Mouse (Mus musculus) C2C12 (cell line): Measurements from ENCODE around the gene Ripk3.

Source experiments
- CEBPB ChIP-seq: IDR thresholded peaks from one replicate; pipeline ENCODE4 v1.6.1; 2011; ENCODE audit warnings: low read depth, mild to moderate bottlenecking, control low read depth, moderate library complexity
- MAX ChIP-seq: IDR thresholded peaks from one replicate; pipeline ENCODE4 v1.6.1; 2011; ENCODE audit warnings: mild to moderate bottlenecking, control low read depth

DNA sequence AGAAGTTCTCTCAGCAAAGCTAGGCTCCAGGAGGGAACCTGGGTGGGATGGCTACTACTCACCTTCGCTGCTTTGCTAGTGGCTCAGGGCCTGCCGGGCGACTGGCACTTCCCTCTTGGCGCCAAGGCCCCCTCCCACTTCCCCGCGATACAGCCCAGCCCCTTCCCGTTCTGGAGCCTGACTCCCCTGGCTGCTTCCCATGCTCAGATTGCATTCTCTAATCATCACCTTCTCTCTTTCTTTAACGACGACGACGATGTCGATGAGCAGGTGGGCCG, 4.8 kb downstream of the Ripk3 start, which contains the start of gene Adcy4:
- TF ChIP-seq MAX (no peak), CEBPB (no peak)
